Mouse (Mus musculus): ENCODE results near the gene Nipal3. TPM values are rescaled to one million over a fixed set of nuclear protein-coding genes. Genes with fewer than 3 reads are reported as not detected.
A peak's percentile ranks its signal among the peaks of the same experiment; 100 is the strongest.

Nipal3 gene
- total and polyA plus RNA-seq, 3 experiments: 3.5 to 10.4 TPM; not detected in 1

DNA sequence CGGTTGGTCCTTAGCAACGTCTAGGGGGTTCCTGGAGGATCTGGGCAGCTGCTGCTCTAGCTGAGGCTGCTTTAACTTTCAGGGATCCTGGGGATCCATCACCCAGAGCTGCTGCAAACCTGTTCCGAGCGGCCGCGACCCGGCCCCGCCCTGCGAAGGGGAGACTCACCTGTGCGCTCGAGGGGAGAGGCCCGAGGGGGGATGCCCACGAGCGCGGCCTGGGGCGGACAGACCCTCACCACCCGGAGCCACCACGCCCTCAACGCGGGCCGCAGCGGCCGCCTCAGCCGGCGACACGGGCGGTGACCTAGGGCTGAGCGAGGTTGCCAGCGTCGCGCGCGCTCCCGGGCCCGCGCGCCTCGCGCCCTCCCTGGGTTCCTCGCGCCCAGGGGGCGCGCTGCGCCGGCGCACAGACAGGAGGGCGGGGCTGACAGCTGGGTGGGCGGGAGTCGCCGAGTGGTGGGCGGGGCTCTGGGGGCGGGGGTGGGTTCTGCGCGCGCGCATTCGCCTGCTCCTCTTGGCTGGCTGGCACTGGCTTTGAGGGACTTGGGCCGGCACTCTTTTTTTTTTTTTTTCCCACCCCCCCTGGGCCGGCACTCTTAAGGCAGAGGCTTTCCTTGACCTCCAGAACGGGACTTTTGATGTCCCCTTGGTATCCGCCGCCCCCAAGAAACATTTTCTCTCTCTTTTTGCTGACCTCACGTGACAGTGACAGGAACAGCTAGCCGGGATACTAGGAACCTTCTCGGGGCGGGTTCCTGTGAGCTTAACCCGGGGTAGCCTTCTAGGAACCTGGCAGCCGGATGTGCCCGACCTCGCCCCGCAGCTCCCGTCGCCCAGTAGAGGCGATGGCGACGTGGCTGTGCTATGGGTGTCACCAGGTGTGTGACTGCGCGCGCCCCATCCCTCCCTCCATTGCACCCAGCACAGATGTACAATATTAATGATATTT, 61.1 kb downstream of the Nipal3 start, which contains the start of gene Rcan3 (continued):
- 0 out of 4 replicates have a peak, but pooled peaks of 1 of the 2 experiments have one; percentile 29 for TF ChIP-seq USF2 (IDR thresholded peaks at IDR 0.05; ENCODE audit: borderline replicate concordance in 1 of 2, insufficient read depth in 1 of 2, low read depth in 1 of 2, low read length in 2 of 2)
- TF ChIP-seq ETS1 (IDR thresholded peaks at IDR 0.05; ENCODE audit: low read depth, low read length): peak; percentile 6
- peak; percentile 74 to 78 for TF ChIP-seq POLR2A (IDR thresholded peaks at IDR 0.05; ENCODE audit: control insufficient read depth in 1 of 2, insufficient read depth in 1 of 2, low read depth in 1 of 2, low read length in 2 of 2, poor library complexity in 1 of 2)
- TF ChIP-seq NELFE (IDR thresholded peaks at IDR 0.05; ENCODE audit: low read depth, low read length): peak; percentile 76
- TF ChIP-seq ZNF384 (IDR thresholded peaks at IDR 0.05; ENCODE audit: low read depth, low read length): peak; percentile 92
- TF ChIP-seq CHD2 (IDR thresholded peaks at IDR 0.05; ENCODE audit: low read length): no peak
- peak; percentile 46; the same call in 1 of the 2 replicates for TF ChIP-seq TCF12 (IDR thresholded peaks at IDR 0.05; ENCODE audit: low read depth, low read length)
- peak; percentile 80 for TF ChIP-seq NRF1 (IDR thresholded peaks at IDR 0.05; ENCODE audit: insufficient read depth, low read depth, low read length, poor library complexity, severe bottlenecking)

- Histone ChIP-seq H3K4me1 (ENCODE audit: control insufficient read depth in 1 of 2, insufficient read depth in 2 of 2, low read length in 2 of 2) (peaks cover 21 to 36% of the 10 kb centered on the region in 2 experiments), H3K27me3 (ENCODE audit: control insufficient read depth in 1 of 2, insufficient read depth in 2 of 2, low read length in 2 of 2) (no peaks in the 10 kb centered on the region)
- no peak for DNase-seq (ENCODE audit: low read depth, low spot score)
These were observed 61.8 kb downstream of the Nipal3 start for GRCm38 (mm10) chr4:135433086-135433442.

DNA sequence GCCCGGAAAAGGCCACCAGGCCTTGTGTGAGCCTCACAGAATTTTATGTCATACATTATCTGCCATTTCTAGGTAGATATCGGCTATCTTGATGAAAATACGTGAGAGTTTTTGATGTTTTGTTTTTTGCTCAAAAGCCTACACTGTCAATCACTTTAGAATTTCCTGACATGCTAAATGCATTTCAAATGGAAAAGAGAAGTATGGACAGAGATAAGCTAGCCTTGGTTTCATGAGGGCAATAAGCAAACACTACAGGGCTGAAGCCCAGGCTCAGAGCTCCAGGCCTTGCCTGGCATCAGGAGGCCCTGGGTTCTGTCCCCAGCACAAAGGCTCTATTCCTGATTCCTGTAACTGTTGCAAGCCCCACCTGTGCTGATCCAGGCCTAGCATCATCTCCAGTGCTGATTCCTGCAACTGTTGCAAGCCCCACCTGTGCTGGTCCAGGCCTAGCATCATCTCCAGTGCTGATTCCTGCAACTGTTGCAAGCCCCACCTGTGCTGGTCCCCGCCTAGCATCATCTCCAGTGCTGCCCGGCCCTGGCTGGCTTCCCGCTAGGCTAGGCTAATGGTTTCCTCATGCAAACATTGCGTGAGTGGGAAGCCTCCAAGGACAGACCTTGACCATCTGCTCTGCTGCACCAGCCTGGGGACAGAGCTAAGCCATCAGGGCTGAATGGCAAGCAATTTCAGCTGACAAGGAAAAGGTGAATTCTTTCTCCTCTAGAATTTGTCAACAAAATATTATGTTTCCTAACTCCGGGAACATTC, 64.7 kb downstream of the Nipal3 start:
- peak; percentile 65 for TF ChIP-seq GATA1 (IDR thresholded peaks at IDR 0.05; ENCODE audit: low read depth, low read length)
- no peak for TF ChIP-seq RCOR1 (IDR thresholded peaks at IDR 0.05; ENCODE audit: low read depth, low read length)
- TF ChIP-seq ETS1 (IDR thresholded peaks at IDR 0.05; ENCODE audit: low read depth, low read length): 0 out of 2 replicates have a peak, but pooled peaks have one; percentile 13

More at GRCm38 (mm10) chr4:135433086-135433442, 61.8 kb downstream of the Nipal3 start:
- Histone ChIP-seq H3K9ac (ENCODE audit: control insufficient read depth, low read depth, low read length, poor library complexity, severe bottlenecking) (peak overlapping the region; percentile 76), H3K4me3 (ENCODE audit: control insufficient read depth in 1 of 2, insufficient read depth in 1 of 2, low read depth in 2 of 2, low read length in 2 of 2) (peak overlapping the region; percentile 63 to 68), H3K79me2 (ENCODE audit: control insufficient read depth, insufficient read depth, low read length, poor library complexity) (peaks cover 7% of the 10 kb centered on the region; the same call in 1 of the 2 replicates), H3K9me3 (replicated peaks; ENCODE audit: insufficient read depth, low read length) (no peaks in the 10 kb centered on the region), H3K27ac (ENCODE audit: control insufficient read depth, low read depth, low read length) (no peak overlapping the region), H3K36me3 (ENCODE audit: control insufficient read depth in 1 of 2, insufficient read depth in 2 of 2, low read length in 2 of 2) (peaks cover 0 to 28% of the 10 kb centered on the region in 2 experiments; a peak in 2 of 4 replicates)
- no peak for TF ChIP-seq ZKSCAN1 (IDR thresholded peaks at IDR 0.05; ENCODE audit: low read depth, low read length)
- TF ChIP-seq MAZ (IDR thresholded peaks at IDR 0.05; ENCODE audit: low read depth, low read length): no peak

More for the DNA sequence above, 64.7 kb downstream of the Nipal3 start:
- peak; percentile 53 for DNase-seq (ENCODE audit: low read depth, low spot score)
- Histone ChIP-seq H3K27me3 (ENCODE audit: control insufficient read depth in 1 of 2, insufficient read depth in 2 of 2, low read length in 2 of 2) (no peaks in the 10 kb centered on the region), H3K9ac (ENCODE audit: control insufficient read depth, low read depth, low read length, poor library complexity, severe bottlenecking) (no peak overlapping the region), H3K4me3 (ENCODE audit: control insufficient read depth in 1 of 2, insufficient read depth in 1 of 2, low read depth in 2 of 2, low read length in 2 of 2) (no peak overlapping the region; a peak in 1 of 4 replicates), H3K79me2 (ENCODE audit: control insufficient read depth, insufficient read depth, low read length, poor library complexity) (peaks cover 7% of the 10 kb centered on the region; the same call in 1 of the 2 replicates), H3K27ac (ENCODE audit: control insufficient read depth, low read depth, low read length) (peak overlapping the region; percentile 14), H3K9me3 (replicated peaks; ENCODE audit: insufficient read depth, low read length) (no peaks in the 10 kb centered on the region), H3K36me3 (ENCODE audit: control insufficient read depth in 1 of 2, insufficient read depth in 2 of 2, low read length in 2 of 2) (peaks cover 0 to 27% of the 10 kb centered on the region in 2 experiments; a peak in 2 of 4 replicates), H3K4me1 (ENCODE audit: control insufficient read depth in 1 of 2, insufficient read depth in 2 of 2, low read length in 2 of 2) (peaks cover 22 to 23% of the 10 kb centered on the region in 2 experiments)
